Mouse (Mus musculus) bone marrow macrophage, adult 2 months (primary cell): ENCODE results near the gene Vps13d.

Experiments
- CTCF ChIP-seq: IDR thresholded peaks from 2 replicates; pipeline ENCODE4 v1.5.1; 2012; ENCODE audit warnings: low read depth, mild to moderate bottlenecking, low read length, moderate library complexity
- POLR2A ChIP-seq: IDR thresholded peaks from 2 replicates; pipeline ENCODE4 v1.6.1; 2012; ENCODE audit warnings: mild to moderate bottlenecking, low read depth, low read length, borderline replicate concordance

DNA sequence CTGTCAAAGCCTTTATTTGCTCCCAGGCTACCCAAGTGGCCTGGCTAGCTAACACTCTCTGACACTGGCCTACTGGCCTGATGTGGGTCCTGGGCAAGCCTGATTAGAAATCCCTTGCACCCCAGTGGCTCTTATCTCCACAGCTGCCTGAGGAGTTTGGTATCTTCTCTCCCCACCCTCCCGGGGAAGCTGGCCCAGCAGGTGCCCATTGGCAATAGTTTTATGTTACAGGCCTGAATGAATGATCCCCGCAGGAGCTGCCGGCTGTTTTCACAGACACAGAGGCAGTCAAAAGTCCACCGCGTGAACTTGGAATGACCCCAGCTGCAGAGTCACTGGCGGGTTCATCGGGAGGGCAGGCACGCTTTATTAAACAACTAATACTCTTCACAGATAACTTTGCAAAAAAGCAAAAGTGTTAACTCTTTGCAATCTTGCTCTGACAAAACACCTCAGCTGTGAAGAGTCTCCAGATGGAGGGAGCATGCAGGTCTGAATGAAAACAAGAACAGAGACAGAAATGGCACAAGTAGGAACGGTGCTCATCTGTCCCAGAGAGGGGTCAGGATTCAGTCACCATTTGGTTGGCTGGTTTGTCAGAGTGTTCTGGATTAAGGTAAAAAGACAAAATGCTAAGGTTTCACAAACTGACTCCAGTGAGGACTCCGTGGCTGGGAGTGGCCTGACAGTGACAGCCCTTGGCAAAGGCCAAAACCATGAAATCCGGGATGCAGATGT is 160.1 kb downstream of the Vps13d start:
- TF ChIP-seq CTCF (no peak), POLR2A (no peak)
